Mouse (Mus musculus): ENCODE measurements around the gene D6Ertd527e. TPM values are rescaled to one million over a fixed set of nuclear protein-coding genes. Genes with fewer than 3 reads are reported as not detected.
"Not testable (repeated sequence)": the region's sequence is repeated elsewhere in the genome, so short reads cannot be mapped to it uniquely, and the experiment has no call there.

The D6Ertd527e gene
- polyA plus RNA-seq, 1 experiment from 2014 or later = 0.17 TPM

GRCm38 (mm10) chr6:87092476-87092875 lies 12.1 kb upstream of the D6Ertd527e start:
- H3K4me1 ChIP-seq = no peaks in the 10 kb centered on the region
- no peak overlapping the region for H3K27ac ChIP-seq
- 93% methylated on average over 5 of the region's 5 CpGs for WGBS
- no peak overlapping the region for H3K9ac ChIP-seq
- ATAC-seq (ENCODE audit: insufficient number of reproducible peaks, insufficient read depth, low FRiP score, low TSS enrichment) = no peak
- no peaks in the 10 kb centered on the region for H3K27me3 ChIP-seq
- H3K4me3 ChIP-seq = no peak overlapping the region
- peaks cover 28% of the 10 kb centered on the region for H3K36me3 ChIP-seq
- no peaks in the 10 kb centered on the region for H3K9me3 ChIP-seq
- no peak overlapping the region for H3K4me2 ChIP-seq (replicated peaks)

DNA sequence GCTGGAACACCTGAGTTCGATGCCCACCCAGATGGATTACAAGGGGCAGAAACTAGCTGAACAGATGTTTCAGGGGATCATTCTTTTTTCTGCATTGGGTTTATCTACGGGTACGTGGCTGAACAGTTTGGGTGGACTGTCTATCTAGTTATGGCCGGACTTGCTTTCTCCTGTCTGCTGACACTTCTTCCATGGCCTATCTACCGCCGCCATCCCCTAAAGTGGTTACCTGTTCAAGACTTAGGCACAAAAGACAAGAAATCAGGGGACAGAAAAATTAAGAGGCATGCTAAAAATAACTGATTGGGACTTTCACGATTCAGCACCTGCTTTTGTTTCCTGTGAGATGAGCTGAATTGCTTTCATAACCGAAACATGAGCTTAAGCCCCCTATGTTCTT lies 10.9 kb upstream of the D6Ertd527e start:
- H3K36me3 ChIP-seq = peaks cover 19% of the 10 kb centered on the region
- not testable (repeated sequence) for H3K9me3 ChIP-seq; H3K4me3 ChIP-seq; H3K27me3 ChIP-seq; H3K4me2 ChIP-seq (replicated peaks); H3K9ac ChIP-seq; H3K4me1 ChIP-seq; ATAC-seq (ENCODE audit: insufficient number of reproducible peaks, insufficient read depth, low FRiP score, low TSS enrichment); H3K27ac ChIP-seq
- 85% methylated on average over 8 of the region's 8 CpGs for WGBS

GRCm38 (mm10) chr6:87099261-87099660 lies 5.3 kb upstream of the D6Ertd527e start:
- Histone ChIP-seq H3K36me3 (no peaks in the 10 kb centered on the region), H3K4me1 (peaks cover 9% of the 10 kb centered on the region), H3K9ac (no peak overlapping the region), H3K27me3 (no peaks in the 10 kb centered on the region), H3K4me3 (no peak overlapping the region), H3K27ac (no peak overlapping the region), H3K4me2 (replicated peaks) (no peak overlapping the region), H3K9me3 (no peaks in the 10 kb centered on the region)
- WGBS = 17% methylated on average over 3 of the region's 3 CpGs
- ATAC-seq (ENCODE audit: insufficient number of reproducible peaks, insufficient read depth, low FRiP score, low TSS enrichment) = no peak

- no peak overlapping the region for H3K4me2 ChIP-seq (replicated peaks)
- H3K9ac ChIP-seq = no peak overlapping the region
- H3K27ac ChIP-seq = no peak overlapping the region
Measured at GRCm38 (mm10) chr6:87099671-87100296, 4.8 kb upstream of the D6Ertd527e start.

DNA sequence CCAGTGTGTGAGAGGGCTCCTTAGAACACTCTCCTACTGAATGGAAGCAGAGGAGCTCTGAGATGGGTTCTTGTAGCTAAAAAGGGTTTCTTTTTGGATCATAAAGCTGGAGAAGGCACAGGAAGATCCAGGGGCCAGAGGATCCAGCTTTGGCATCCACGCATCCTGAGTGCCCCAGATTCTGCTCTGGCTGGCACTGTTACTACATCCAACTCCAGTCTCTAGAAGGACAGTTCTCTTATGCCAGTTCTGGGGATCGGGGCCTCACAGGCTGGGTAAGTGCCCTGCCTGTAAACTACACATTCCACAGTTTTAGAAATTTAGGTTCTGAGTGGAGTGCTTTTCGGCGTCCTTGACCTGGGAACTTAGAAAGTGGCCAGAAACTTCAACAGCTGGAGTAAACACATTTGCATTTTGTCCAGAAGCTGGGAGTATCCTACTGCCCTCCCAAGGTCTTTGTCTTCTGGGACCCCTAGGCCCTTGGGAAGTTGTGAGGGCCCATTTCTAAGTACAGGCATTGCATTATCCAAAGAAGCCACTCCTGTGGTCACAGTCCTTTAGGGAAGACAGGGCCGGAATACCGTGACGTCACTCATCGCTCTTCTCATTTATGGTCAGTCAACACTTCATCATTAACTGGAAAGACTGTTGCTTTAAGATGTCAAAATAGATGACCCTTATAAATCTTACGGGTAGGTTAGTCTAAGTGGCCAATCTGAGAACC lies 4.1 kb upstream of the D6Ertd527e start:
- H3K27me3 ChIP-seq = no peaks in the 10 kb centered on the region
- ATAC-seq (ENCODE audit: insufficient number of reproducible peaks, insufficient read depth, low FRiP score, low TSS enrichment) = no peak
- H3K4me3 ChIP-seq = no peak overlapping the region
- H3K27ac ChIP-seq = no peak overlapping the region
- H3K4me2 ChIP-seq (replicated peaks) = no peak overlapping the region
- peaks cover 9% of the 10 kb centered on the region for H3K4me1 ChIP-seq
- no peak overlapping the region for H3K9ac ChIP-seq
- 83% methylated on average over 9 of the region's 9 CpGs for whole genome bisulfite sequencing
- H3K36me3 ChIP-seq = no peaks in the 10 kb centered on the region
- no peaks in the 10 kb centered on the region for H3K9me3 ChIP-seq

More at GRCm38 (mm10) chr6:87099671-87100296, 4.8 kb upstream of the D6Ertd527e start:
- Histone ChIP-seq H3K4me1 (peaks cover 9% of the 10 kb centered on the region), H3K9me3 (no peaks in the 10 kb centered on the region), H3K27me3 (no peaks in the 10 kb centered on the region), H3K36me3 (no peaks in the 10 kb centered on the region), H3K4me3 (no peak overlapping the region)
- ATAC-seq (ENCODE audit: insufficient number of reproducible peaks, insufficient read depth, low FRiP score, low TSS enrichment) = no peak
- 57% methylated on average over 7 of the region's 7 CpGs for WGBS

- peaks cover 9% of the 10 kb centered on the region for H3K4me1 ChIP-seq
- peak overlapping the region; percentile 23 for H3K4me3 ChIP-seq
- H3K4me2 ChIP-seq (replicated peaks) = peak overlapping the region; percentile 51
- peak overlapping the region; percentile 39; the same call in 1 of the 2 replicates for H3K9ac ChIP-seq
- H3K27me3 ChIP-seq = no peaks in the 10 kb centered on the region
- H3K36me3 ChIP-seq = no peaks in the 10 kb centered on the region
- ATAC-seq (ENCODE audit: insufficient number of reproducible peaks, insufficient read depth, low FRiP score, low TSS enrichment) = peak; percentile 57; the same call in 1 of the 2 replicates
- H3K9me3 ChIP-seq = no peaks in the 10 kb centered on the region
- no peak overlapping the region for H3K27ac ChIP-seq
- WGBS = 10% methylated on average over 12 of the region's 12 CpGs
Measured at GRCm38 (mm10) chr6:87101281-87101954, 3.1 kb upstream of the D6Ertd527e start.

GRCm38 (mm10) chr6:87101955-87102353 lies 2.6 kb upstream of the D6Ertd527e start:
- no peak overlapping the region for H3K4me2 ChIP-seq (replicated peaks)
- no peaks in the 10 kb centered on the region for H3K27me3 ChIP-seq
- no peak overlapping the region for H3K9ac ChIP-seq
- 31% methylated on average over 4 of the region's 4 CpGs for WGBS
- H3K36me3 ChIP-seq = no peaks in the 10 kb centered on the region
- no peak; the same call in 1 of the 2 replicates for ATAC-seq (ENCODE audit: insufficient number of reproducible peaks, insufficient read depth, low FRiP score, low TSS enrichment)
- no peak overlapping the region for H3K4me3 ChIP-seq
- H3K4me1 ChIP-seq = peaks cover 9% of the 10 kb centered on the region
- no peaks in the 10 kb centered on the region for H3K9me3 ChIP-seq
- H3K27ac ChIP-seq = no peak overlapping the region

GRCm38 (mm10) chr6:87102421-87102911 lies 2.1 kb upstream of the D6Ertd527e start:
- WGBS = 51% methylated on average over 7 of the region's 7 CpGs
- H3K27me3 ChIP-seq = no peaks in the 10 kb centered on the region
- H3K36me3 ChIP-seq = no peaks in the 10 kb centered on the region
- H3K9ac ChIP-seq = no peak overlapping the region
- H3K9me3 ChIP-seq = no peaks in the 10 kb centered on the region
- no peak overlapping the region for H3K4me3 ChIP-seq
- H3K4me2 ChIP-seq (replicated peaks) = no peak overlapping the region
- ATAC-seq (ENCODE audit: insufficient number of reproducible peaks, insufficient read depth, low FRiP score, low TSS enrichment) = no peak
- H3K27ac ChIP-seq = no peak overlapping the region
- H3K4me1 ChIP-seq = peaks cover 9% of the 10 kb centered on the region

GRCm38 (mm10) chr6:87103314-87103713 lies 1.2 kb upstream of the D6Ertd527e start:
- H3K9ac ChIP-seq = no peak overlapping the region
- H3K27ac ChIP-seq = no peak overlapping the region
- H3K36me3 ChIP-seq = no peaks in the 10 kb centered on the region
- no peaks in the 10 kb centered on the region for H3K9me3 ChIP-seq
- H3K4me1 ChIP-seq = peaks cover 9% of the 10 kb centered on the region
- H3K4me3 ChIP-seq = no peak overlapping the region
- H3K27me3 ChIP-seq = no peaks in the 10 kb centered on the region
- ATAC-seq (ENCODE audit: insufficient number of reproducible peaks, insufficient read depth, low FRiP score, low TSS enrichment) = no peak
- 86% methylated on average over 1 of the region's 1 CpGs for WGBS
- H3K4me2 ChIP-seq (replicated peaks) = no peak overlapping the region

DNA sequence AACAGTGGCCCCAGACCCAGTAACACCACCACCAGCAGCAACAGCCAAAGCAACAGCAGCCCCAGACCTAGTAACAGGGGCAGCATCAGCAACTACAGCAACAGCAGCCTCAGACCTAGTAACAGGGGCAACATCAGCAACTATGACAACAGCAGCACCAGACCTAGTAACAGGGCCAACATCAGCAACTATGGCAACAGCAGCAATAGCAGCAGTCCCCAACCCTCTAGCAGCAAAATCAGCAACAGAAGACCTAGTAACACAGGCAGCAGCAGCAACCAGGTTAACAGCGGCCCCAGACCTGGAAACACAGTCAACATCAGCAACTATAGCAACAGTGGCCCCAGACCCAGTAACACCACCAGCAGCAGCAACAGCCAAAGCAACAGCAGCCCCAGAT lies 6.9 kb downstream of the D6Ertd527e start:
- H3K9me3 ChIP-seq = no peaks in the 10 kb centered on the region
- H3K4me2 ChIP-seq (replicated peaks) = no peak overlapping the region
- H3K4me3 ChIP-seq = no peak overlapping the region
- no peak for ATAC-seq (ENCODE audit: insufficient number of reproducible peaks, insufficient read depth, low FRiP score, low TSS enrichment)
- H3K9ac ChIP-seq = no peak overlapping the region
- H3K27ac ChIP-seq = no peak overlapping the region; the same call in 1 of the 2 replicates
- no peaks in the 10 kb centered on the region for H3K27me3 ChIP-seq
- WGBS = 83% methylated on average over 1 of the region's 1 CpGs
- peaks cover 11% of the 10 kb centered on the region for H3K4me1 ChIP-seq
- no peaks in the 10 kb centered on the region for H3K36me3 ChIP-seq

- peaks cover 14% of the 10 kb centered on the region for H3K4me1 ChIP-seq
- no peak overlapping the region; the same call in 1 of the 2 replicates for H3K27ac ChIP-seq
- H3K27me3 ChIP-seq = no peaks in the 10 kb centered on the region
- WGBS = 75% methylated on average over 6 of the region's 6 CpGs
- ATAC-seq (ENCODE audit: insufficient number of reproducible peaks, insufficient read depth, low FRiP score, low TSS enrichment) = no peak
- H3K36me3 ChIP-seq = no peaks in the 10 kb centered on the region
- H3K9me3 ChIP-seq = no peaks in the 10 kb centered on the region
- no peak overlapping the region for H3K9ac ChIP-seq
- no peak overlapping the region for H3K4me2 ChIP-seq (replicated peaks)
- no peak overlapping the region for H3K4me3 ChIP-seq
Measured at GRCm38 (mm10) chr6:87112125-87112524, 7.6 kb downstream of the D6Ertd527e start.

Measured in embryonic facial prominence, embryonic 12.5 days (tissue).